Mouse (Mus musculus): ENCODE data around the gene Med12l. TPM values are rescaled to one million over a fixed set of nuclear protein-coding genes. Genes with fewer than 3 reads are reported as not detected.

Gene Med12l
- polyA plus RNA-seq, 1 experiment, result 0.01 TPM

DNA sequence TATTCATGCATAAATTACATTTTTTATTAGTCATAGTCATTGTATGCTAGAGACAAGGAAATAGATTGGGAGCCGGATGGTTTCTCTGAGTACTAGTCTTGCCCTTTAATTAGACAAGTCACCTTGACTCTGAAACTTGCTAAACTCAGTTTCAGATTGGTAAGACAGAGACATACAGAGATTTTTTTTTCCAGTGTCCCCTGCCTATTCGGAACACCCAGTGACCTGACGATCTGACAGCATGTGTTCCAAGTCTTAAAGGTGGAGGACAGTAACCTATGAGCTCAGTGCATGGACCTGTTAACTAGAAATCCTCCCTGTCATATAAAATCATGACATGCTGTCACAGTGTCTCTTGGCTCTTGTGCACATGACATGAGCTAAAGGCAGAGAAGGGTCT is 123.9 kb downstream of the Med12l start:
- TF ChIP-seq USF1 (IDR thresholded peaks at IDR 0.05; ENCODE audit: low read depth) (no peak), MYOD1 (IDR thresholded peaks at IDR 0.05; ENCODE audit: control insufficient read depth in 1 of 3, insufficient read length in 2 of 3, low read depth in 2 of 3) (no peak), REST (IDR thresholded peaks at IDR 0.05; ENCODE audit: insufficient read depth, insufficient read length) (no peak), E2F4 (IDR thresholded peaks at IDR 0.05; ENCODE audit: insufficient read depth) (no peak), TCF3 (IDR thresholded peaks at IDR 0.05; ENCODE audit: insufficient read length, low read depth) (no peak), TCF12 (IDR thresholded peaks at IDR 0.05; ENCODE audit: insufficient read depth, poor library complexity, severe bottlenecking) (no peak), SRF (IDR thresholded peaks at IDR 0.05; ENCODE audit: control insufficient read depth, insufficient read length, low read depth) (no peak), MYOG (IDR thresholded peaks at IDR 0.05; ENCODE audit: control insufficient read depth in 1 of 3, insufficient read depth in 1 of 3, insufficient read length in 2 of 3, low read depth in 2 of 3) (no peak), POLR2A (IDR thresholded peaks at IDR 0.05; ENCODE audit: insufficient read length, low read depth) (no peak), MAX (IDR thresholded peaks at IDR 0.05; ENCODE audit: low read depth) (no peak), POLR2AphosphoS2 (IDR thresholded peaks at IDR 0.05; ENCODE audit: insufficient read length, low read depth) (no peak), CEBPB (IDR thresholded peaks at IDR 0.05; ENCODE audit: insufficient read depth, poor library complexity, severe bottlenecking) (no peak)
- H3K36me3 ChIP-seq (ENCODE audit: control insufficient read depth, insufficient read depth), result no peaks in the 10 kb centered on the region
- no peak overlapping the region for H3ac ChIP-seq (ENCODE audit: control insufficient read depth, insufficient read length)
- no peaks in the 10 kb centered on the region for H3K27me3 ChIP-seq (ENCODE audit: control insufficient read depth, insufficient read depth, insufficient read length)
- H3K4me3 ChIP-seq, result no peak overlapping the region
- H3K79me2 ChIP-seq (ENCODE audit: control insufficient read depth, insufficient read depth), result no peaks in the 10 kb centered on the region
- no peak overlapping the region for H3K4me2 ChIP-seq (ENCODE audit: low read depth)

DNA sequence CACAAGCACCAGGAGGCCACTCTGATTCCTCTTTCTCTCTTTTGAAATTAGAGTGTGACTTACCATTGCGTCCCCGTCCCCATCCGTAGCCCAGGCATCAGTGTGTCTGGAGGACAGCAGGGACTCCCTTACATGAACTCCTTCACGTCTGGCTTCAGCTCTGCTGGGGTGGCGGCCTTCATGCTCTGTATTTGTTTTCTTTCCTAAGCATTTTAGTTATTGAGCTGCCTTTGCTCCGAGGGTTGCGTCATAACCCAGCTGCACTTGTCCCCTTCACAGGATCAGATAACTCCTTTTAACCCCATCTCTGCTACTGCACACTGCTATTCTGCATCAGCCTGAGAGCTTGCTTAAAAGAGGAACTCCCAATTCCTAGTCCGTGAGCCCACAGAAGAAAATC is 124.8 kb downstream of the Med12l start:
- Histone ChIP-seq H3K79me2 (ENCODE audit: control insufficient read depth, insufficient read depth) (no peaks in the 10 kb centered on the region), H3K4me2 (ENCODE audit: low read depth) (no peak overlapping the region)
- TF ChIP-seq TCF3 (IDR thresholded peaks at IDR 0.05; ENCODE audit: insufficient read length, low read depth) (no peak), POLR2AphosphoS2 (IDR thresholded peaks at IDR 0.05; ENCODE audit: insufficient read length, low read depth) (no peak), CEBPB (IDR thresholded peaks at IDR 0.05; ENCODE audit: insufficient read depth, poor library complexity, severe bottlenecking) (no peak), TCF12 (IDR thresholded peaks at IDR 0.05; ENCODE audit: insufficient read depth, poor library complexity, severe bottlenecking) (no peak), POLR2A (IDR thresholded peaks at IDR 0.05; ENCODE audit: insufficient read length, low read depth) (no peak), MYOD1 (IDR thresholded peaks at IDR 0.05; ENCODE audit: control insufficient read depth in 1 of 3, insufficient read length in 2 of 3, low read depth in 2 of 3) (no peak), USF1 (IDR thresholded peaks at IDR 0.05; ENCODE audit: low read depth) (no peak), E2F4 (IDR thresholded peaks at IDR 0.05; ENCODE audit: insufficient read depth) (no peak), MAX (IDR thresholded peaks at IDR 0.05; ENCODE audit: low read depth) (no peak), MYOG (IDR thresholded peaks at IDR 0.05; ENCODE audit: control insufficient read depth in 1 of 3, insufficient read depth in 1 of 3, insufficient read length in 2 of 3, low read depth in 2 of 3) (no peak), SRF (IDR thresholded peaks at IDR 0.05; ENCODE audit: control insufficient read depth, insufficient read length, low read depth) (no peak), REST (IDR thresholded peaks at IDR 0.05; ENCODE audit: insufficient read depth, insufficient read length) (no peak)

DNA sequence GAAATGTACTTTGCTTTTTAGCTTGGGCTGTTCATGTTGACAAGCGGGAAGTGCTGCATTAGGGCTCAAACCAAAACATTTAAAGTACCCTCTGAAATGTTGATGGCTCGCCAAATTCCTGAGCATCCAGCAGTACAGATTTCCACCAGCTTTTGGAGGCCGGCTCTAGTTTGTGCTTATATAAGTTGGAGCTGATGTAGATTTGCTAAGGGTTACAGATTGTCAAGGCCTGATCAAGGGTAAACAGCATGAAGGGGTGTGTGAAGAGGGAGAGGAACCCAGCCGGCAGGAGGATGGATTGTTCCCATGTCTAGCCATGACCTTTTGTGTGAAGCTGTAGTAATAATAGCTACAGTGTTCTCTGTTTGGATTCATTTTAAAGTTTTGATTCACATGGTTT is 125.5 kb downstream of the Med12l start:
- no peaks in the 10 kb centered on the region for H3K36me3 ChIP-seq (ENCODE audit: control insufficient read depth, insufficient read depth)
- H3ac ChIP-seq (ENCODE audit: control insufficient read depth, insufficient read length), result no peak overlapping the region
- no peak overlapping the region for H3K4me2 ChIP-seq (ENCODE audit: low read depth)
- no peaks in the 10 kb centered on the region for H3K79me2 ChIP-seq (ENCODE audit: control insufficient read depth, insufficient read depth)
- H3K4me3 ChIP-seq, result no peak overlapping the region
- H3K27me3 ChIP-seq (ENCODE audit: control insufficient read depth, insufficient read depth, insufficient read length), result no peaks in the 10 kb centered on the region
- TF ChIP-seq TCF12 (IDR thresholded peaks at IDR 0.05; ENCODE audit: insufficient read depth, poor library complexity, severe bottlenecking), result no peak
- TF ChIP-seq MAX (IDR thresholded peaks at IDR 0.05; ENCODE audit: low read depth), result no peak
- no peak for TF ChIP-seq MYOG (IDR thresholded peaks at IDR 0.05; ENCODE audit: control insufficient read depth in 1 of 3, insufficient read depth in 1 of 3, insufficient read length in 2 of 3, low read depth in 2 of 3)
- TF ChIP-seq USF1 (IDR thresholded peaks at IDR 0.05; ENCODE audit: low read depth), result no peak
- no peak for TF ChIP-seq SRF (IDR thresholded peaks at IDR 0.05; ENCODE audit: control insufficient read depth, insufficient read length, low read depth)
- TF ChIP-seq REST (IDR thresholded peaks at IDR 0.05; ENCODE audit: insufficient read depth, insufficient read length), result no peak
- no peak for TF ChIP-seq TCF3 (IDR thresholded peaks at IDR 0.05; ENCODE audit: insufficient read length, low read depth)
- no peak for TF ChIP-seq E2F4 (IDR thresholded peaks at IDR 0.05; ENCODE audit: insufficient read depth)
- TF ChIP-seq CEBPB (IDR thresholded peaks at IDR 0.05; ENCODE audit: insufficient read depth, poor library complexity, severe bottlenecking), result no peak
- TF ChIP-seq POLR2AphosphoS2 (IDR thresholded peaks at IDR 0.05; ENCODE audit: insufficient read length, low read depth), result no peak
- no peak for TF ChIP-seq POLR2A (IDR thresholded peaks at IDR 0.05; ENCODE audit: insufficient read length, low read depth)
- TF ChIP-seq MYOD1 (IDR thresholded peaks at IDR 0.05; ENCODE audit: control insufficient read depth in 1 of 3, insufficient read length in 2 of 3, low read depth in 2 of 3), result no peak

More for the DNA sequence above, 124.8 kb downstream of the Med12l start:
- no peak overlapping the region for H3ac ChIP-seq (ENCODE audit: control insufficient read depth, insufficient read length)
- H3K27me3 ChIP-seq (ENCODE audit: control insufficient read depth, insufficient read depth, insufficient read length), result no peaks in the 10 kb centered on the region
- H3K4me3 ChIP-seq, result no peak overlapping the region
- no peaks in the 10 kb centered on the region for H3K36me3 ChIP-seq (ENCODE audit: control insufficient read depth, insufficient read depth)

DNA sequence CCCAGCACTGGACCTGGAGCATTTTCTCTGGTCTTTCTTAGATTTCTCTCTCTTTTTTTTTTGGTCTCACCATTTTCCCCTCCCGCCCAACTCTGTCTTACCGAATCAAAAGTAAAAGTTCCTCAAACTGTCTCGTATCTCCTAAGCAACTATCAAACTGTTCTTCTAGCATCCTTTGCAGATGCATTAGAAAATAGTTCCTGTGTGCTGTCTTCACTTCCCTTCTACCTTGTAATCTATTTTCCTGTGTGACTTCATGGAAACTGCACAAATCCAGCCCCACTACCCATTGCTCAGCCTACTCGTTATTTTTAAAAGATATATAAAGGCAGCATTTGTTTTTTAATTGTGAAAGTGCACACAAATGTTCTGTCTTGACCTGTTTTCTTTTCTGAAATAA is 126.3 kb downstream of the Med12l start:
- Histone ChIP-seq H3K79me2 (ENCODE audit: control insufficient read depth, insufficient read depth) (no peaks in the 10 kb centered on the region), H3K27me3 (ENCODE audit: control insufficient read depth, insufficient read depth, insufficient read length) (no peaks in the 10 kb centered on the region), H3K36me3 (ENCODE audit: control insufficient read depth, insufficient read depth) (no peaks in the 10 kb centered on the region), H3K4me3 (no peak overlapping the region), H3ac (ENCODE audit: control insufficient read depth, insufficient read length) (no peak overlapping the region), H3K4me2 (ENCODE audit: low read depth) (no peak overlapping the region)
- TF ChIP-seq TCF3 (IDR thresholded peaks at IDR 0.05; ENCODE audit: insufficient read length, low read depth), result no peak
- no peak for TF ChIP-seq E2F4 (IDR thresholded peaks at IDR 0.05; ENCODE audit: insufficient read depth)
- TF ChIP-seq POLR2A (IDR thresholded peaks at IDR 0.05; ENCODE audit: insufficient read length, low read depth), result no peak
- no peak for TF ChIP-seq MYOG (IDR thresholded peaks at IDR 0.05; ENCODE audit: control insufficient read depth in 1 of 3, insufficient read depth in 1 of 3, insufficient read length in 2 of 3, low read depth in 2 of 3)
- TF ChIP-seq SRF (IDR thresholded peaks at IDR 0.05; ENCODE audit: control insufficient read depth, insufficient read length, low read depth), result no peak
- no peak for TF ChIP-seq MYOD1 (IDR thresholded peaks at IDR 0.05; ENCODE audit: control insufficient read depth in 1 of 3, insufficient read length in 2 of 3, low read depth in 2 of 3)
- TF ChIP-seq TCF12 (IDR thresholded peaks at IDR 0.05; ENCODE audit: insufficient read depth, poor library complexity, severe bottlenecking), result no peak
- TF ChIP-seq POLR2AphosphoS2 (IDR thresholded peaks at IDR 0.05; ENCODE audit: insufficient read length, low read depth), result no peak
- no peak for TF ChIP-seq REST (IDR thresholded peaks at IDR 0.05; ENCODE audit: insufficient read depth, insufficient read length)
- TF ChIP-seq USF1 (IDR thresholded peaks at IDR 0.05; ENCODE audit: low read depth), result no peak
- TF ChIP-seq MAX (IDR thresholded peaks at IDR 0.05; ENCODE audit: low read depth), result no peak
